Mouse (Mus musculus): ENCODE data around the gene Skiv2l.
"Not testable (repeated sequence)": the region's sequence is repeated elsewhere in the genome, so short reads cannot be mapped to it uniquely, and the experiment has no call there.

Skiv2l gene

DNA sequence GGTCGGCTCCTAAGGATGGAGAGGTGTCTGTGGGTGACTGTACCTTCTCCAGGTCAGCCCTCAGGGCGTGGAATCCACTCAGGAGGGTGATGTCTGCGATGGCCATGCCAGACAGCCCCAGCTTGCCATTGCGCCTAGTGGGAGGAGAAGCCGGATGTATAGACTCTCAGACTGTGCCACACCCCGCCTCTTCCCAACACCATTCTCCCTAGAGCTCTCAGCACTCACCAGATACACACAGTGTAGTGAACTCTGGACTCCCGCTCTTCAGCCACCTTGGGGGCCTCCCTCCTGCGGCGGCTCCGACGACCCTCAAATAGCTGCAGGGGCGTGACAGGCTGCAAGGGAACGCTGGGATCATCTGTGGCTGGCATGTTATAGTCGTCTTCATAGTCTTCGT, 38.7 kb downstream of the Skiv2l start:
- no peak for DNase-seq (ENCODE audit: low spot score)

DNA sequence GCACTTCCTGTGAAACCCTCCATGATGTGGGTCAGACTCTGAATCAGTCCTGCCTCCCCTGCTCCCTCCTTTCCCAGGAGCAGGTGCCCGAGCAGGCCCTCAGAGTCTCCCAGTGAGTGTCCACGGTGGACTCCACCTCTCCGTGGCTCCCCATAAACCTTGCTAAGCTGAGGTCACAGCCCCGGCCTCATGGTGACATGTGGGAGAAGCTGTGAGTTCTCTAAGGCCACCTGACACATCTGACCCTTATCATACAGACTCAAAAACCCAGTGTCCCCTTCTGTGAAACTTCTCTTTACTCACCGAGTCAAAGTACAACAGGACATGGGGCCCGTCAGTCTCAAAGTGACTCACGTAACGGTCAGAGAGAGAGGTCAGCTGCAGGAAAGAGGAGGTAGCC, 39.2 kb downstream of the Skiv2l start:
- DNase-seq (ENCODE audit: low spot score) = not testable (repeated sequence)

DNA sequence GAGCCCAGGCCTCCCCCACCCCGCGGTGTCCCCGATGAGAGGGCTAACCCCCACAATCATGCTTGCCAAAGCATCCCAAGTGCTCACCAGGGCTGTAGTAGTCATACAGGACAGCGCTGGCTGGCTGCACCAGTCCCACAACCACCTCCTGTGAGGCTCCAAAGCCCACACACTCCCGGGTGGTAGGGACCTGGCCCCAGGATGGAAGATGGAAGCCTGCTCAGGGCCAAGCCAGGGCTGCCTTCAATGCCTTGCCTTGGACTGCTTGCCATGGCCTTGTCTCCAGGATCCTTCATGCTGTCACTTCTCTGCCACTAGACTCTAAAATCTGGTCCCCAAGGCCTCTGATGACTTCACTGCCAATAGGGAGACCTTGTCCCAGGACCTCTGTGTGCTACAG, 39.6 kb downstream of the Skiv2l start:
- DNase-seq (ENCODE audit: low spot score) = not testable (repeated sequence)

DNA sequence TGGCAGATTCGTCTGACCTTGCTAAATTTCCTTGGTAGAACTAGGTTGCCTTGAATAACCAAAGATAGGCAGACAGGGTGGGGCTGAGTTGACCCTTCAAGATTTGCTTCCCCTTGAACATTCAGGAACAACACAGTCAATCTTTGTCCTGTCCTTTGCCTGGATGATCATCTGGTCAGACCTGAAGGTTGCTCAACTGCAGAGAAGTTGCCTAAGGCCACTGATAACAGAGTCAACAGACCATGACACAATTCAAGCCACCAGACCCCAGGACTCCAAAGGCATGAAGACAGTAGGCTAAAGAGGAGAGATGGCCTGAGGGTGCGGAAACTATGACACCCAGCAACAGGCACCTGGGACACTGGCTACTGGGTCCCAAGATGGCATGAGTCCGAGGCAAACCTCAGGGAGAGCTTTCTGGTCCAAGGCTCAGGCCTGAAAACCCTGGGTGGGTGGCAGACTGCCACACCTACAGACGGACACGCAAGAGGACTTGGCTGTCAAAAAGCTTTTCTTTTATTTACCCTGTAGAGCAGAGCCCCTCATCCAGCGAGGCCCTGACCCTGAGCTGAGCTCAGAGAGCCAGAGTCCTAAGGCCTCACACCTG, 41.3 kb downstream of the Skiv2l start:
- no peak for DNase-seq (ENCODE audit: low spot score)

DNA sequence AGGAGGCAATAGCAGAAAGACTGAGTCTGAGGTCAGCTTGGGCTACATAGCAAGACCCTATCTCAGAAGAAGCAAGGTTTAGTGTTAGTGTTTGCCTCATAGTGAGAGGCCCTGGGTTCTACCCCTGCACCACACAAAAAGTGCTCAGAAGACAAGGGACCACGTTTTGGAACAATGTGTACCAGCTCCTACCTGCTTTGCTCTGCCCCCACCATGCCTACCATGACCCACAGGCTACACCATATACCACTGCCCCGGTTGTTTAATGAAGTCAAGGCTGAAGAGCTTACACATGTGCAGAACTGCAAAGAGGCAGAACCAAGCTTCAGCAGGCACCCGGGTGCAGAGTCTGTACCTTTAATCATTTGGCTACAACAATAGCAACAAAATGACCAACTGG, 42.8 kb downstream of the Skiv2l start:
- DNase-seq (ENCODE audit: low spot score) = no peak

GRCm38 (mm10) chr17:34804871-34805562, 45.0 kb downstream of the Skiv2l start:
- no peak for DNase-seq (ENCODE audit: low spot score)

DNA sequence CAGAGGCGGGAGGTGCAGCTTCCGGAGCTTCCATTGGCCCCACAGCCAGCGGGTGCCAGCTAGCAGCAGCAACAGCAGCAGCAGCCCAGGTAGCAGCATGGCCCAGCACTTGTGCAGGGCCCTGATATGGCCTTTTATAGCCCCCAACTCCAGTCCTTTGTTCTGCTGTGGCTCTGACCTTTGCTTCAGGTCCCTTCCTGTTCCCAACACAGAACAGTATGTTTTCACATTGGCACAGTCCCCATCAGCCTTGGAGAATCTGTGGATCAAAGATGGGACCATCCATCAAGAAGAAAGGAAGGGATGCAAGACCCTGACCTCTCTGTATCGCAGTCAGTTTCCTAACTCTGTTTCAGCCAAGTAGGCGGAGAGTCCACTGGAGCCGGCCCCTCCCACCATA, 45.7 kb downstream of the Skiv2l start, which contains the start of gene Cyp21a1:
Cyp21a1 (minus strand) TSS at position 261 of the 400 bp plus-strand sequence.
- not testable (repeated sequence) for DNase-seq (ENCODE audit: low spot score)

GRCm38 (mm10) chr17:34803367-34803766, 46.6 kb downstream of the Skiv2l start:
- not testable (repeated sequence) for DNase-seq (ENCODE audit: low spot score)

DNA sequence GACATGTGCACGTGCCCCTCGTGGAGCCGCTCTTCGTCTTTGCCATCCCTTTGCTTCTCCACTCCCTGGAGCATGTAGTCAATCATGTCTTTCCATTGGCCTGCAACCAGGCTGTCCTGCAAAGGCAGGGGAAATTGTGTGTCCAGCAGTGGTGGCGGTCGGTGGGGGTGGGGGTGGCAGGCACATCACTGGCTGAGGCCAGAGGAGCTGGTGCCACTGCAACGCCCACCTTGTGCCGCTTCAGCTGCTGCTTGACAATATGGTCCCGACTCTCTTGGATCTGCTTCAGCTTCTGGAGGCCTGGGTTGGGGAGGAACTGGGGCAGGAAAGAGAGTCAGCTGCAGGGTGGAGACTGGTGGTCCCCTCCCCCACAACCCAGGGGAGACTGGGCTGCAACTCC, 47.3 kb downstream of the Skiv2l start:
- DNase-seq (ENCODE audit: low spot score) = not testable (repeated sequence)

DNA sequence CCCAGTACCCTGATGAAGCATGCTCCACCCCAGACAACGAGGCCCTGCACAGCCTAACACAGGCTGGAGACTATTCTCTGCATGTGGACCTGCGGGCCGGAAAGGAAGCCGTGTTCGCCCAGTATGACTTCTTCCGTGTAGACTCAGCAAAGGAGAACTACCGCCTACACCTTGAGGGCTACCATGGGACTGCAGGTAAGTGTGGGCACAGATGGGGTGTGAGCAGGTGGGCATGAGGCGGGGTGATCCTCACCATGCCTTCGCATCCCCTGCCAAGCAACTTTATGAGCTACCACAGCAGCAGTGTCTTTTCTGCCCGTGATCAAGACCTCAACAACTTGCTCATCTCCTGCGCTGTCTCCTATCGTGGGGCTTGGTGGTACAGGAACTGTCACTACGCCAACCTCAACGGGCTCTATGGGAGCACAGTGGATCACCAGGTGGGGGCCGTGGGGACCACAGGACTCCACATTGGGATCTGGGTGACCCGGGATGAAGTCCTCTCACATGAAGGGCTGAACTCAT, 49.2 kb downstream of the Skiv2l start:
- not testable (repeated sequence) for DNase-seq (ENCODE audit: low spot score)

GRCm38 (mm10) chr17:34799531-34799925, 50.5 kb downstream of the Skiv2l start:
- no peak for DNase-seq (ENCODE audit: low spot score)

GRCm38 (mm10) chr17:34798866-34799530, 51.0 kb downstream of the Skiv2l start:
- DNase-seq (ENCODE audit: low spot score) = no peak

DNA sequence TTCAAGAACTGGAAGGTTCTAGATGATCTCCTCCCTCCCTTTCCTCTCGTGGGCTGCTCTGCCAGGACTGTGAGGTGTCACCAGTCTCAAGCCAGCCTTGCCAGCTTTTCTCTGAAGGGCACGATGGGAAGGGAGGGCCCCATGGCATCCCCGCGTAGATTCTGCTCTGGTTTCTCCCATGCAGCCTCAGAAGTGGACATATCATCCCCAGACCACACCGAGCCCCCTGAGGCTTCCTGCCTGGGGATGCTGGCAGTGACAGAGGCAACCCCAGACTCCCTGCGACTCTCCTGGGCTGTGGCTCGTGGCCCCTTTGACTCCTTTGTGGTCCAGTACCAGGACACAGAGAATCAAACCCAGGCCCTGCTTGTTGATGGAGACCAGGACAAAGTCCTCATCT, 51.9 kb downstream of the Skiv2l start:
- DNase-seq (ENCODE audit: low spot score) = not testable (repeated sequence)

- not testable (repeated sequence) for DNase-seq (ENCODE audit: low spot score)
Observed at GRCm38 (mm10) chr17:34797211-34797995, 52.6 kb downstream of the Skiv2l start.

DNA sequence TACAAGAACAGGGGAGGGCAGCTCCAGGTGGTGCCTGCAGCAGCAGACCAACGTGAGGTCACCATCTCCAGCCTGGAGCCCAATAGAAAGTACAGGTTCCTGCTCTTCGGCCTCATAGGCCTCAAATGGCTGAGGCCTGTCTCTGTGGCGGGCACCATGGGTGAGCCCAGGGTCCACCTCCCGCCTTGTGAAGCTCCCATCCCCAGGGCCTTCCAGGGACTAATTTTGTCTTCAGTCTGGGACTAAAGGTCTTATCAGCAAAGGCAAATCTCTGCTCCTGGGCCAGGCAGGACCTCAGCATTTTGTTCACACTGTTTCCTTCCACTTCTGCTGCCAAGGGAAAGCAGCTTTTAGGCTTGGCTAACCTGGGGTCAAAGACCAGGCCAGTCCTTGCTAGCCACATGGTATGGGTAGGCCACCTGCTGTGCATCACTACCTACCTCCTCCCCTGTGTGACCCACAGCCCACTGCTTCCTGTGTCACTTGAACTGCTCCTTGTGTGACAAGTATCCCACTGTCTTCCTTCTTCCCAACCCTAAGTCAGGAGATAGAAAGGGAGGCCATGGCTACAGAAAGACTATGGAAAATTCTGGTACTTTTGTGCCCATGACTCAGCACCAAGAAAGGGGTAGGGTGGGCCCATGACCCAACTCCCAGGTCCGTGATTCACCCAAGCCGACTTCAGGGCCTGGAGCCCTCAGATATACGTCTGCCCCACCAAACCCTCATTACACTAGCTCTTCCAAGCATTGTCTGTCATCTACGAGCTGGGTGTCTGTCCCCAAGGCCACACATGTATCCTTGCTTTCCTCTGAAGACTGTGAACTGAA, 53.5 kb downstream of the Skiv2l start:
- DNase-seq (ENCODE audit: low spot score) = no peak

GRCm38 (mm10) chr17:34795633-34796032, 54.4 kb downstream of the Skiv2l start:
- DNase-seq (ENCODE audit: low spot score) = peak; percentile 19

- no peak for DNase-seq (ENCODE audit: low spot score)
Observed at GRCm38 (mm10) chr17:34795016-34795415, 55.0 kb downstream of the Skiv2l start.

All from lung, postnatal 25 days (tissue).